Mouse (Mus musculus) kidney, adult 8-10 months (tissue): Measurements from ENCODE around the gene Prl2c5.
"Not testable (repeated sequence)": the region's sequence is repeated elsewhere in the genome, so short reads cannot be mapped to it uniquely, and the experiment has no call there.

Experiments
- DNase-seq, 2 experiments: peaks; one replicate each; pipeline ENCODE4 v3.0.0; 2022

Gene Prl2c5

DNA sequence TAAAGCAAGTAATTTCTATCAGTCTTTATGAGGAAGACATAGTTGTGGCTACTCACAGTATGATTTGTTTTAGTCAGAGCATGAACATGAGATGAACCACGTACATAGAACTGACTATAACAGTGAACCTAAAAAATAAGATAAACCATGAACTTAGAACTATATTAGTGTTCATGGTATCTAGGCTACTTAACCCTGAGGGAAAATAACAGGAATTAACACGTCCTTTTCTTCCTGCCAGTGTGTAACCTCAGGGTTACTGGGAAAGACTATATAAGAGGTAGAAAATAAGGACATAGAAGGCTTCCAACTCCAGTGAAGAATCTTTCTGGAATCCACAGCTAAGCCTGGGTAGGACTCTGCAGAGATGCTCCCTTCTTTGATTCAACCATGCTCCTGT is at the start of gene Prl2c5:
Prl2c5 (plus strand) TSS at position 301 of the 400 bp plus-strand sequence.
- DNase-seq = not testable (repeated sequence)

DNA sequence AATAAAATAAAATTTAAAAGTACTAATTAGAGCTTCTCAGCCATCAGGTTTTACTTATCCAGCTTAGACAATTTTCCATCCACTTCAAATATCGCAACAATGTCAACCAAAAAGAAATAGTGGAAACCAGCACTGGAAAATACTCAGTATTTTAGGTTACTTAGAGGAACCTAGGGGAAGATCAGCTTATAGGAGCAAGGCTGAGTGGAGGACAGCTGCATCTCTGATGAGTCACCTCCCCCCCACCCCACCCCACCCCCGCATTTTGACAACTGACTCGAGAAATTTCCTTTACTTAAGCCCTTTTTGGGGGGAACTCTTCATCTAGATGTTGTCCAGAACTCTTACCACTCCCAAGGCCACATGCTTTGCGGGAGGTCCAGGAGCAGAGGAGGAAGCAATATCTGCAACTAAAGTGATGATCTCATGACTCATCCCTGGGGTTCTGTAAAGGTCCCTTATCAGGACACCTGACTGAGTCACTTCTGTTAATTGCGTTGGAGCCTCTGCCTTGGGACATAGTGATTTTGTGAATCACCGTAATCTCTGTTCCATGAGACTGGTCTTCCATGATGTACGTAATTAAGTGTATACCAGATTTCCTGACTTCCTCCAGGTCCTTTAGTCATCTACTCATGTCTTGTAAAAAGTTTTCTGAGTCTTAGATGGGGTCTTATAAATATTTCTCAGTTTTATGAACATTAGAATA is 19.6 kb upstream of the Prl2c5 start:
- not testable (repeated sequence) for DNase-seq

DNA sequence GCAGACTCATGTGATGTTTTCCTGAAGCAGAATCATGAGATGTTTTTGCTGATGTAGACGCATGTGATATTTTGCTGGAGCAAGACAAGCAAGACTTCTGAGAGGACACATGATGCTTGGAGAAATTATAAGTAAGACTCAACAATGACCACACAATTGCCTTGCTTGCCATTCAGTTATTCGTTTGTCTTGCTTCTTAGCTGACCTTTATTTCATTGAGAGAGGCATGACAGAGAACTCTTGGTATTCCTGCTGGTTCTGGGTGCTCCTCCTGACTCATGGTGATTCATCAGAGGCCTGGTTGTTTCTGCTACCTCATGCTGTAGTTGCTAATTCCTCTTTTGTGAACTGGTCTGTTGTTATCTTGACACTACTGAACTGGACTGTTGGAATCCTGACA is 13.9 kb upstream of the Prl2c5 start:
- not testable (repeated sequence) for DNase-seq

DNA sequence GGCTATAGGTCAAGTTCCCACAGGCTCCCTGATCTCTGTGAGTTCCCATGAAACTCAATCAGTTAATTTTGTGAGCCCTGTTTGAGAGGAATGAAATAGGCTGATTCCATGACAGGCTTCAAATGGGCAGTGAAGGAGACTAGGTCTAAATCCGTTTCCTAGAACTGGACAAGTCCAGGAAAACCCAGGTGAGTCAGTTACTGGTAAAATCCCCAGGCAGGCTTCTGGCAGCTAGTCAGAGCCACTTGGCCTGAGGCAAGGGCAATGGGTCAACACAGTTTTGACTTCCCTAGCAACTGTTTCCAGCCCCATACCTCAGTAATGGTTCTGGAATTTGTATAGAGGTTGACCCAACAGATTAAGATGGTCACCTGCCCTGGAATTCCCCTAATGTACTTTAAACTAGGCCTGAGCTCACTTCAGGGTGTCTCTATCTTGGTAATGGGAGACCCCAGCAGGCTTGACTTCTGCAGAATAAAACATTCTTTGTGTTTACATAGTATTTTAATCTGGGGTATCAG is 8.8 kb upstream of the Prl2c5 start:
- DNase-seq = peak; percentile 23 to 29

DNA sequence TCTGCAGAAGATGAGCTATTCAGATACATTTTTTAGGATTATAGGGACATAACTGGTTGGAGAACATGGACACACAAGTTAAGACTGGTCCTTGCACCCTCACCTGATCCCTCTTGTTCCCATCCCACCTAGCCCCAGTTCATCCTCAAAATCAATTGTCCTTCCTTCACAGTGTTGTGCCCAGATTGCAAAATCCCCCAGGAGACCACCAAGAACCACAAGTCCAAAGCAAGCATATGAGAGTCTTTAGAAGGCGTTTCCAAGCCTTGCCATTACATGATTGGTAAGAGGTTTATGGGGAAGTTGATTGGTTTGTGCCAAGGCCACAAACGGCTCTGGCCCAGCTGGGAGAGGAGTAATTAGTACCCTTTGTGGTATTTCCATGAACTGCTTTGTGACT is 6.8 kb upstream of the Prl2c5 start:
- DNase-seq = not testable (repeated sequence)

- DNase-seq = not testable (repeated sequence)
These were observed 28.7 kb downstream of the Prl2c5 start for GRCm38 (mm10) chr13:13211168-13211567.

DNA sequence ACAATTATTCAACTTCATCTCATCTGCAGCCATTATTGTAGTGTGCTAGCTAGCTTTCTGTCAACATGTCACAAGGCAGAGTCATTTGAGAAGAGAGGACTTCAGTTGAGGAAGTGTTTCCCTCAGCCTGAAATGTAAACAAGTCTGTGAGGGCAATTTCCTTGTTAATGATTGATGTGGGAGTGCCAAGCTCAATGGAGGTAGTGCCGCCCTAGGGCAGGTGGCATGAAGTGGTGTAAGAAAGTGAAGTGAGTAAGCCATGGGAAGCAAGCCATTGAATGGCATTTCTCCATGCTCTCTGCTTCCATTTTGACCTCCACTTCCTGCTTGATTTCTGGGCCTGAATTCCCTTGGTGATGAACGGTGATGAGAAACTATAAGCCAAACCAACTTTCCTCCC is 33.8 kb downstream of the Prl2c5 start:
- DNase-seq = peak; percentile 21 to 27

DNA sequence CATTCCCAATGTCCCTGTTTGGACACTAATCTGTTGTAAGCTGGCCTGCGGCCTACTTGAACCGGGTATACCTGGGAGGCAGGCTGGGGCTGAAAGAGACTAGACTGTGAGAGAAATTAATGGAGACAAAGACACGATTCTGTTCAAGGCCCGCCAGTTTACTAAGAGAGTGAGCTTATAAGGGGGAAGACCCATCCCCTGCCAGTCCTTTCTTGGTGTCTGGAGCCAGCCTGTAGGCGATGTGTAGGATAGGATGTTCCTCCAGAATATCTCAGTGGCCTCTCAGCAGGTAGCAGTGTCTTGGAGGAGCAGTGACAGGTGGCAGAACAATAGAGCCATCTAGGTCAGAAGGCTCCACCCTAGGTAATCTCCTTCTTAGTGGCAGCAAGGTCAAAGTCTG is 37.7 kb downstream of the Prl2c5 start:
- DNase-seq = not testable (repeated sequence)

GRCm38 (mm10) chr13:13237456-13237855 is 54.9 kb downstream of the Prl2c5 start:
- DNase-seq = peak; percentile 23 to 65
